Mouse (Mus musculus) liver, adult 2 months (tissue): Measurements from ENCODE around the gene Ccnl2.

ENCODE experiments used
- CTCF ChIP-seq: fragments of 200-500 bp; IDR thresholded peaks from 2 replicates; pipeline ENCODE4 v1.5.1; 2011; ENCODE audit warnings: low read depth, low read length, control low read depth
- POLR2A ChIP-seq: fragments of 200-500 bp; IDR thresholded peaks from 2 replicates; pipeline ENCODE4 v1.6.1; 2011; ENCODE audit warnings: low read length, control low read depth; ENCODE audit not compliant: insufficient read depth; ENCODE audit errors: extremely low read depth

- TF ChIP-seq CTCF (no peak), POLR2A (no peak)
Measured at GRCm38 (mm10) chr4:155829866-155830265, 17.6 kb downstream of the Ccnl2 start.
